In the genomic region with DNA sequence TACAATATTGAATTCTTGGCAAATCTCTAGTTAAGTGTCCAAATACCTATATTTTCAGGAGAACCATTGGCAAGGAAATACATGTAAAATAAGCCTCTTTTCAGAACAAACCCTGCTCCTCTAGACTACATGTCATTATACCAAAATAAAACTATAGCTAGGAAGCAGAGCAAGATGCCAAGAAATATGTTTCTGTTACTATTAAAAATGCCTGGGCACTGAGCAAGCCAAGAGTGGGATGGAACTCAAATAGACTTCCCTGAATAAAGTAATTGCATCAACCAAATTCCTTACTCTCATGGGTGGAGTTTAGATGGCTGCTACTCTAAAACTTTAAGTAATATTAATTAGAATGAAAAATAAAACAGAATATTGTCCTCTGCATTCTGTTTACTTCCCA, we compare ENCODE assay signal across 31 mouse cellular contexts.
DNase-seq lines count a peak whose midpoint lies in the region; ATAC-seq and TF ChIP-seq lines count a peak whose summit lies in the region.
"Had no signal": no experiment of that assay in that cellular context is flagged by ENCODE, and none has a peak within 500 bp of the region (broad histone marks: within the 10 kb centered on the region; RNA-seq: fewer than 3 reads in every experiment).

No protein-coding gene starts in this region.

- no peak overlapping the region for H3K27ac ChIP-seq in embryonic facial prominence, embryonic 14.5 days (replicated peaks; ENCODE audit: low read depth, low read length)
- no peak overlapping the region for H3K27ac ChIP-seq in embryonic facial prominence, embryonic 10.5 days (replicated peaks)
- H3K27ac ChIP-seq in limb, embryonic 14.5 days (replicated peaks; ENCODE audit: low read depth, low read length), result 0 out of 2 replicates have a peak overlapping the region, but pooled peaks have one; percentile 28
- H3K27ac ChIP-seq in limb, embryonic 10.5 days, result no peak overlapping the region
- H3K27ac ChIP-seq: embryonic facial prominence, embryonic 13.5 days; forebrain, embryonic 12.5 days; forebrain, embryonic 15.5 days; gastrocnemius, adult 2 months; heart, embryonic 15.5 days; hindbrain, embryonic 10.5 days; hindbrain, embryonic 14.5 days; hindbrain, postnatal 0 days had no signal

- no peaks in the 10 kb centered on the region for H3K27me3 ChIP-seq in embryonic facial prominence, embryonic 14.5 days (replicated peaks; ENCODE audit: control insufficient read depth, insufficient read depth, low read length)
- no peaks in the 10 kb centered on the region for H3K27me3 ChIP-seq in embryonic facial prominence, embryonic 10.5 days (replicated peaks; ENCODE audit: low read depth, poor library complexity, severe bottlenecking)
- H3K27me3 ChIP-seq in limb, embryonic 14.5 days (ENCODE audit: control insufficient read depth, insufficient read depth, low read length), result no peaks in the 10 kb centered on the region
- no peaks in the 10 kb centered on the region for H3K27me3 ChIP-seq in limb, embryonic 10.5 days (ENCODE audit: low read depth, poor library complexity, severe bottlenecking)
- H3K27me3 ChIP-seq: embryonic facial prominence, embryonic 13.5 days; forebrain, embryonic 12.5 days; forebrain, embryonic 15.5 days; heart, embryonic 12.5 days; heart, embryonic 15.5 days had no signal

- no peak for ATAC-seq in embryonic facial prominence, embryonic 14.5 days (ENCODE audit: low read depth)
- ATAC-seq in limb, embryonic 14.5 days (ENCODE audit: low FRiP score, low read depth), result no peak
- ATAC-seq in monocyte, adult 5-6 weeks (replicated peaks; ENCODE audit: insufficient number of reproducible peaks, low FRiP score, low TSS enrichment, poor library complexity, severe bottlenecking), result no peak
- ATAC-seq: forebrain, embryonic 15.5 days; hindbrain, postnatal 0 days; inflammation-experienced regulatory T-cells, adult 6 months; intestine, embryonic 16.5 days had no signal

- H3K9me3 ChIP-seq in embryonic facial prominence, embryonic 14.5 days (ENCODE audit: control insufficient read depth, low read length), result 0 out of 2 replicates have a peak, but pooled peaks cover 8% of the 10 kb centered on the region
- H3K9me3 ChIP-seq in embryonic facial prominence, embryonic 10.5 days, result 0 out of 2 replicates have a peak, but pooled peaks cover 3% of the 10 kb centered on the region
- no peaks in the 10 kb centered on the region for H3K9me3 ChIP-seq in limb, embryonic 14.5 days (ENCODE audit: control insufficient read depth, low read length)
- no peaks in the 10 kb centered on the region for H3K9me3 ChIP-seq in limb, embryonic 10.5 days (replicated peaks)
- H3K9me3 ChIP-seq: forebrain, embryonic 12.5 days; forebrain, embryonic 15.5 days; G1E; heart, embryonic 12.5 days; heart, embryonic 15.5 days had no signal

- H3K9ac ChIP-seq in embryonic facial prominence, embryonic 14.5 days (ENCODE audit: low read depth, low read length), result no peak overlapping the region
- H3K9ac ChIP-seq in limb, embryonic 14.5 days (ENCODE audit: low read depth, low read length, severe bottlenecking), result no peak overlapping the region
- H3K9ac ChIP-seq: embryonic facial prominence, embryonic 13.5 days; forebrain, embryonic 12.5 days; forebrain, embryonic 15.5 days; heart, embryonic 12.5 days; heart, embryonic 15.5 days; hindbrain, embryonic 14.5 days had no signal

- peak; percentile 50 for DNase-seq in embryonic facial prominence, embryonic 14.5 days (ENCODE audit: low spot score)
- no peak for DNase-seq in embryonic facial prominence, embryonic 10.5 days (ENCODE audit: low spot score)
- no peak for DNase-seq in limb, embryonic 14.5 days (ENCODE audit: low spot score)
- DNase-seq in limb, embryonic 10.5 days (ENCODE audit: low spot score), result no peak
- peak; percentile 56 for DNase-seq in 3T3-L1 (ENCODE audit: low read depth, low spot score)
- DNase-seq in brain, adult 2 months (ENCODE audit: low read depth, low spot score), result peak; percentile 58
- DNase-seq in adrenal gland, postnatal 4 days (ENCODE audit: low spot score in 2 of 2), result no peak
- DNase-seq: adrenal gland, adult 8-10 months; adrenal gland, postnatal 25 days; B cell, adult 2 months; cerebellum, adult 11 months; cerebellum, adult 2 months; cerebellum, adult 9-11 months; cerebellum, postnatal 25 days; gastrocnemius, adult 2 months; gastrocnemius, postnatal 14 days; heart, adult 11 months; heart, postnatal 10 days; heart, postnatal 36 days had no signal

- TF ChIP-seq POLR2A in limb, embryonic 14.5 days (IDR thresholded peaks at IDR 0.05; ENCODE audit: borderline replicate concordance, extremely low read depth, insufficient read depth, insufficient read length), result no peak

- H3K36me3 ChIP-seq in embryonic facial prominence, embryonic 14.5 days (ENCODE audit: control insufficient read depth, insufficient read depth, low read length), result no peaks in the 10 kb centered on the region
- H3K36me3 ChIP-seq in embryonic facial prominence, embryonic 10.5 days (replicated peaks), result no peaks in the 10 kb centered on the region
- no peaks in the 10 kb centered on the region for H3K36me3 ChIP-seq in limb, embryonic 14.5 days (ENCODE audit: control insufficient read depth, insufficient read depth, low read length)
- no peaks in the 10 kb centered on the region for H3K36me3 ChIP-seq in limb, embryonic 10.5 days
- H3K36me3 ChIP-seq: embryonic facial prominence, embryonic 13.5 days; forebrain, embryonic 12.5 days; forebrain, embryonic 15.5 days; G1E; heart, embryonic 12.5 days; heart, embryonic 15.5 days; hindbrain, embryonic 10.5 days had no signal

- H3K4me1 ChIP-seq in embryonic facial prominence, embryonic 14.5 days (ENCODE audit: control insufficient read depth, insufficient read depth, low read length), result no peaks in the 10 kb centered on the region; the same call in 1 of the 2 replicates
- H3K4me1 ChIP-seq in embryonic facial prominence, embryonic 10.5 days, result no peaks in the 10 kb centered on the region
- H3K4me1 ChIP-seq in limb, embryonic 14.5 days (ENCODE audit: control insufficient read depth, insufficient read depth, low read length), result peaks cover 6% of the 10 kb centered on the region; the same call in 1 of the 2 replicates
- no peaks in the 10 kb centered on the region for H3K4me1 ChIP-seq in limb, embryonic 10.5 days
- H3K4me1 ChIP-seq: embryonic facial prominence, embryonic 13.5 days; forebrain, embryonic 12.5 days; forebrain, embryonic 15.5 days; heart, embryonic 12.5 days; heart, embryonic 15.5 days; hindbrain, embryonic 10.5 days had no signal

- no peak overlapping the region for H3K4me3 ChIP-seq in embryonic facial prominence, embryonic 14.5 days (ENCODE audit: low read depth, low read length)
- no peak overlapping the region for H3K4me3 ChIP-seq in embryonic facial prominence, embryonic 10.5 days
- no peak overlapping the region for H3K4me3 ChIP-seq in limb, embryonic 14.5 days (replicated peaks; ENCODE audit: low read length)
- H3K4me3 ChIP-seq in limb, embryonic 10.5 days, result no peak overlapping the region
- H3K4me3 ChIP-seq: embryonic facial prominence, embryonic 13.5 days; forebrain, embryonic 12.5 days; forebrain, embryonic 15.5 days; gastrocnemius, adult 2 months; heart, embryonic 12.5 days; heart, embryonic 15.5 days; hindbrain, embryonic 10.5 days had no signal

- H3K4me2 ChIP-seq in embryonic facial prominence, embryonic 14.5 days (ENCODE audit: low read depth, low read length), result no peak overlapping the region
- H3K4me2 ChIP-seq in limb, embryonic 14.5 days (replicated peaks; ENCODE audit: low read depth, low read length, severe bottlenecking), result no peak overlapping the region
- H3K4me2 ChIP-seq: embryonic facial prominence, embryonic 13.5 days; forebrain, embryonic 12.5 days; forebrain, embryonic 15.5 days; heart, embryonic 12.5 days; heart, embryonic 15.5 days; hindbrain, embryonic 14.5 days had no signal

Comparison
In these comparisons a context has a peak if more than half of its experiments do, and no peak if none do; other contexts are left out.
1. DNase-seq: peak in embryonic facial prominence, embryonic 14.5 days (single experiment), 3T3-L1 (single experiment) and brain, adult 2 months (single experiment); none in embryonic facial prominence, embryonic 10.5 days (single experiment), limb, embryonic 14.5 days (single experiment), limb, embryonic 10.5 days (single experiment) and adrenal gland, postnatal 4 days (0 of 2).